Mouse (Mus musculus) erythroblast, embryonic 14.5 days (primary cell): ENCODE measurements around the gene Pklr. TPM values are rescaled to one million over a fixed set of nuclear protein-coding genes. Genes with fewer than 3 reads are reported as not detected.
"Not testable (repeated sequence)": the region's sequence is repeated elsewhere in the genome, so short reads cannot be mapped to it uniquely, and the experiment has no call there.

Source experiments
- H3K27me3 ChIP-seq: 2 replicates; pipeline ENCODE4 v1.6.1; 2012; ENCODE audit warnings: inconsistent platforms; ENCODE audit not compliant: control insufficient read depth
- H3K36me3 ChIP-seq: 2 replicates; pipeline ENCODE4 v1.6.1; 2012; ENCODE audit warnings: mild to moderate bottlenecking, inconsistent platforms; ENCODE audit not compliant: control insufficient read depth
- H3K4me1 ChIP-seq: 2 replicates; pipeline ENCODE4 v1.6.1; 2012; ENCODE audit warnings: inconsistent platforms; ENCODE audit not compliant: control insufficient read depth
- H3K4me3 ChIP-seq: replicated peaks from 2 replicates; pipeline ENCODE3; 2012; ENCODE audit warnings: moderate library complexity, mild to moderate bottlenecking, inconsistent platforms
- H3K9me3 ChIP-seq: 2 replicates; pipeline ENCODE4 v1.6.1; 2012; ENCODE audit warnings: low read length, inconsistent platforms, mixed read lengths; ENCODE audit not compliant: control insufficient read depth
- GATA1 ChIP-seq: IDR thresholded peaks from 2 replicates; pipeline ENCODE4 v1.6.1; 2012; ENCODE audit warnings: low read length, inconsistent platforms, mixed read lengths
- TAL1 ChIP-seq: IDR thresholded peaks from 3 replicates; pipeline ENCODE4 v1.6.1; 2012; ENCODE audit warnings: low read length, inconsistent platforms, mixed read lengths
- polyA plus RNA-seq: library from polyadenylated mRNA; stranded (reverse); fragments of >175 nt; gene quantifications from 2 replicates; pipeline ENCODE4 v1.2.3, GENCODE M21; 2012

Gene Pklr
- polyA plus RNA-seq, 1 experiment, result 55.5 TPM

- Histone ChIP-seq H3K4me3 (peak overlapping the region; percentile 64), H3K4me1 (peaks cover 27% of the 10 kb centered on the region), H3K27me3 (peaks cover 47% of the 10 kb centered on the region), H3K36me3 (no peaks in the 10 kb centered on the region), H3K9me3 (no peaks in the 10 kb centered on the region)
- TF ChIP-seq TAL1 (no peak), GATA1 (no peak)
These were observed 23.3 kb downstream of the Pklr start for GRCm38 (mm10) chr3:89159211-89159610.

GRCm38 (mm10) chr3:89159616-89160344 is 23.8 kb downstream of the Pklr start, which contains the start of gene Hcn3:
Gene Hcn3 (minus strand): TSS chr3:89160196.
- H3K9me3 ChIP-seq, result no peaks in the 10 kb centered on the region
- H3K36me3 ChIP-seq, result no peaks in the 10 kb centered on the region
- TF ChIP-seq GATA1, result no peak
- no peak for TF ChIP-seq TAL1
- peak within 1 kb of the TSS; percentile 64 for H3K4me3 ChIP-seq
- H3K27me3 ChIP-seq, result peaks cover 45% of the 10 kb centered on the region
- peaks cover 30% of the 10 kb centered on the region for H3K4me1 ChIP-seq

GRCm38 (mm10) chr3:89161207-89161606 is 25.3 kb downstream of the Pklr start:
- H3K9me3 ChIP-seq, H3K4me3 ChIP-seq, H3K36me3 ChIP-seq: not testable (repeated sequence)
- Histone ChIP-seq H3K4me1 (peaks cover 43% of the 10 kb centered on the region), H3K27me3 (peaks cover 33% of the 10 kb centered on the region)

- Histone ChIP-seq H3K4me1 (peaks cover 49% of the 10 kb centered on the region), H3K27me3 (peaks cover 32% of the 10 kb centered on the region), H3K4me3 (no peak overlapping the region), H3K9me3 (no peaks in the 10 kb centered on the region), H3K36me3 (peaks cover 6% of the 10 kb centered on the region)
- TF ChIP-seq TAL1, result no peak
These were observed 25.8 kb downstream of the Pklr start for GRCm38 (mm10) chr3:89161786-89162185.

- TF ChIP-seq GATA1 (no peak), TAL1 (no peak)
- H3K27me3 ChIP-seq, result peaks cover 19% of the 10 kb centered on the region
- H3K9me3 ChIP-seq, result no peaks in the 10 kb centered on the region
- H3K4me3 ChIP-seq, result no peak overlapping the region
- H3K4me1 ChIP-seq, result peaks cover 58% of the 10 kb centered on the region
- H3K36me3 ChIP-seq, result peaks cover 19% of the 10 kb centered on the region
These were observed 27.2 kb downstream of the Pklr start for GRCm38 (mm10) chr3:89163123-89163522.

- TF ChIP-seq GATA1, result no peak
- no peak; the same call in 2 of the 3 replicates for TF ChIP-seq TAL1
These were observed 27.8 kb downstream of the Pklr start for GRCm38 (mm10) chr3:89163643-89164245.

GRCm38 (mm10) chr3:89164506-89165267 is 28.7 kb downstream of the Pklr start, which contains the start of gene Clk2:
Gene Clk2 (plus strand): TSS chr3:89164795.
- no peak for TF ChIP-seq TAL1
- no peak for TF ChIP-seq GATA1
- Histone ChIP-seq H3K36me3 (peaks cover 35% of the 10 kb centered on the region), H3K9me3 (no peaks in the 10 kb centered on the region), H3K4me3 (peak within 1 kb of the TSS; percentile 97), H3K4me1 (peaks cover 49% of the 10 kb centered on the region), H3K27me3 (peaks cover 3% of the 10 kb centered on the region)

More at GRCm38 (mm10) chr3:89163643-89164245, 27.8 kb downstream of the Pklr start:
- Histone ChIP-seq H3K27me3 (peaks cover 13% of the 10 kb centered on the region), H3K4me1 (peaks cover 58% of the 10 kb centered on the region), H3K9me3 (no peaks in the 10 kb centered on the region), H3K4me3 (peak overlapping the region; percentile 97), H3K36me3 (peaks cover 25% of the 10 kb centered on the region)

- peaks cover 42% of the 10 kb centered on the region for H3K4me1 ChIP-seq
- no peaks in the 10 kb centered on the region for H3K27me3 ChIP-seq
- H3K9me3 ChIP-seq, result no peaks in the 10 kb centered on the region
- TF ChIP-seq GATA1 (no peak), TAL1 (no peak)
- H3K4me3 ChIP-seq, result peak overlapping the region; percentile 97
- H3K36me3 ChIP-seq, result peaks cover 42% of the 10 kb centered on the region
These were observed 29.4 kb downstream of the Pklr start for GRCm38 (mm10) chr3:89165268-89165870.

- TF ChIP-seq TAL1 (no peak), GATA1 (no peak)
- Histone ChIP-seq H3K9me3 (no peaks in the 10 kb centered on the region), H3K4me1 (peaks cover 40% of the 10 kb centered on the region), H3K36me3 (peaks cover 56% of the 10 kb centered on the region), H3K27me3 (no peaks in the 10 kb centered on the region), H3K4me3 (no peak overlapping the region)
These were observed 31.0 kb downstream of the Pklr start for GRCm38 (mm10) chr3:89166945-89167344.
